Mouse (Mus musculus) mesoderm, embryonic 11.5 days (tissue): Measurements from ENCODE around the gene Nucks1.

ENCODE experiments used
- DNase-seq: peaks from one replicate; pipeline ENCODE4 v3.0.0-alpha.2; 2012; ENCODE audit warnings: low read depth, low spot score

The Nucks1 gene

GRCm38 (mm10) chr1:131964580-131964979 lies 54.2 kb downstream of the Nucks1 start:
- DNase-seq = no peak

GRCm38 (mm10) chr1:131965818-131966217 lies 55.5 kb downstream of the Nucks1 start:
- DNase-seq = no peak

GRCm38 (mm10) chr1:131967336-131967735 lies 57.0 kb downstream of the Nucks1 start:
- DNase-seq = no peak

GRCm38 (mm10) chr1:131968556-131968955 lies 58.2 kb downstream of the Nucks1 start:
- no peak for DNase-seq

- no peak for DNase-seq
Observed at GRCm38 (mm10) chr1:131968983-131969382, 58.6 kb downstream of the Nucks1 start.

- no peak for DNase-seq
Observed at GRCm38 (mm10) chr1:131969825-131970224, 59.5 kb downstream of the Nucks1 start.

GRCm38 (mm10) chr1:131970322-131970660 lies 60.0 kb downstream of the Nucks1 start:
- DNase-seq = no peak

- peak; percentile 82 for DNase-seq
Observed at GRCm38 (mm10) chr1:131970661-131971520, 60.6 kb downstream of the Nucks1 start.

GRCm38 (mm10) chr1:131971771-131972497 lies 61.6 kb downstream of the Nucks1 start:
- peak; percentile 65 for DNase-seq

GRCm38 (mm10) chr1:131972498-131973334 lies 62.4 kb downstream of the Nucks1 start:
- DNase-seq = no peak

- DNase-seq = no peak
Observed at GRCm38 (mm10) chr1:131973991-131974390, 63.7 kb downstream of the Nucks1 start.

GRCm38 (mm10) chr1:131976886-131977285 lies 66.6 kb downstream of the Nucks1 start:
- no peak for DNase-seq

GRCm38 (mm10) chr1:131980471-131980870 lies 70.1 kb downstream of the Nucks1 start:
- DNase-seq = no peak

GRCm38 (mm10) chr1:131981378-131982013 lies 71.2 kb downstream of the Nucks1 start:
- peak; percentile 86 for DNase-seq

GRCm38 (mm10) chr1:131982907-131983306 lies 72.6 kb downstream of the Nucks1 start:
- DNase-seq = peak; percentile 79

- no peak for DNase-seq
Observed at GRCm38 (mm10) chr1:131983806-131984205, 73.5 kb downstream of the Nucks1 start.
